Mouse (Mus musculus) urinary bladder, adult 2 months (tissue): ENCODE measurements around the gene Hacd1. TPM values are rescaled to one million over a fixed set of nuclear protein-coding genes. Genes with fewer than 3 reads are reported as not detected.
A peak's percentile ranks its signal among the peaks of the same experiment; 100 is the strongest.
"Not testable (repeated sequence)": the region's sequence is repeated elsewhere in the genome, so short reads cannot be mapped to it uniquely, and the experiment has no call there.

Experiments used
- DNase-seq: peaks from one replicate; pipeline ENCODE4 v3.0.0; 2022; ENCODE audit warnings: low spot score
- polyA plus RNA-seq: library from polyadenylated mRNA; depleted of rRNA; stranded (reverse); fragments of >200 nt; gene quantifications from 2 replicates; pipeline ENCODE4 v1.2.3, GENCODE M21; 2012; rRNA removed

Gene Hacd1
- 137 and 148 TPM in 2 replicates for polyA plus RNA-seq

DNA sequence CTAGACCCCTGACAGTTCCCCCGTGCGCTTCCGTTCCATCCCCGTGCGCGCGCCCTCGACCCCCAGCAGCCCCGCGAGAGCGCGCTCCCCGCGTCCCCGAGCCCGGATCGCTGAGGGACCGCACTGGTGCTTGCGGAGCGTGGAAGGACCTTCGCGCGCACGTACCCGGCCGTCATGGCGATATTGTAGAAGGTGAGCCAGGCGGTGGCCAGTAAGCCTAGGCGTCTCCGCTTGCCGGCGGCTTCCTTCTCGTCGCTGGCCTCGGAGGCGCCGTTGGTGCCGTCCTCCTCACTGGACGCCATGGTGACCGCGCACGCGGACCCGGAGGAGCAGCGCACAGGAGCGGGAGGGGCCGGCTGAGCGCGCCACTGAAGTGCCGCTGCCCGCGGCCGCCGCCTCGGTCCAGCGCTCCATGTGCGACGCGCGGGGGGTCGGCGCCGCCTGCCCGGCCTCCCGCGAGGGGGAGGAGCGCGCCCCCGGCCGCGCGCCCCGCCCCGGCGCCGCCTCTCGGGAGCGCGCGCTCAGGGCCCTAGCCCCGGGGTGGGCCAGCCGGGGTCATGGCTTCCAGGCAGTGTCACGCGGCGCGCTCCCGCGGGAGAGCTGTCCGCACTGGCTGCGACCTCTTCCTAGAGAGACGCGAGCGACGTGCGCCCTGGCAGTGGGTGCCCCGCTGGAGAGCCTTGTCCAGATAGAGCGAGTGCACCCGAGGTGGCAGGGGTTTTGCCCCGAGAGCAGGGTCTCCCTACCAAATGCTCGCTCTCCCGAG is at the start of gene Hacd1:
TSS of gene Hacd1 (minus strand) at position 570 of the 766 bp plus-strand sequence.
- DNase-seq: peak; percentile 61

DNA sequence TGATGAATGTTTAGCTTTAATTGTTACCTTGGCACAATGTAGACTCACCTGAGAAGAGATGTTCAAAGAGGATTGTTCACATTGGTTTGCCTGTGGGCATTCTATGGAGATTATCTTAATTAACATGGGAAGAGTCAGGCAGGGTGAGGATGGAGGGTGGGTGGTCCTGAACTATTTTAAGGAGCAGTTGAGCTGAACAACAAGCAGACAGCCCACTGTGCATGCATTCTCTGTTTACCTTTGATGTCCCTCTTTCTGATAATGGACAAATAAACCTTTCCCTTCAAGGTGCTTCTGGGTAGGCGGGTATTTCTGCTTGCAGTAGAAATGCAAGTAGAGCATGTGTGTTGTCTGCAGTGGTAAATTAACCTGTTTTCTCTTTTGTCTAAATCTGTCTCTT is 48.0 kb upstream of the Hacd1 start:
- DNase-seq: no peak

DNA sequence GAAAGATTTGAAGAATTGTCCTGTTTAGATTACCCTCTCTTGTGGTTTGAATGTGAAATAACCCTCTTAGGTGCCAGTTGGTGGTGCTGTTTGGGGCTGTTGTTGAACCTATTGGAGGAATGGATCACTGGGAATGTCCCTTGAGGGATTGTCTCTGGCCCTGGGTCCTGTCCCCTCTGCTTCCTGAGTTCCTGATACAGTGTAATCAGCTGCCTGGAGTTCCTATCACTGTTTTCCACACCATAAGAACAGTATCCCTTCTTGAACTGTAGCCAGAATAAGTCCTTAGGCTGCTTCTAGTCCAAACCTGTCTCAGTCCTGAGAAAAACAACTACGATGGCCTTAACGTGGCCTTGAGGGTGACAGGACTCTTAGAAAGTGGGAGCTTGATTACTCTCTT is 46.7 kb upstream of the Hacd1 start:
- DNase-seq: no peak

DNA sequence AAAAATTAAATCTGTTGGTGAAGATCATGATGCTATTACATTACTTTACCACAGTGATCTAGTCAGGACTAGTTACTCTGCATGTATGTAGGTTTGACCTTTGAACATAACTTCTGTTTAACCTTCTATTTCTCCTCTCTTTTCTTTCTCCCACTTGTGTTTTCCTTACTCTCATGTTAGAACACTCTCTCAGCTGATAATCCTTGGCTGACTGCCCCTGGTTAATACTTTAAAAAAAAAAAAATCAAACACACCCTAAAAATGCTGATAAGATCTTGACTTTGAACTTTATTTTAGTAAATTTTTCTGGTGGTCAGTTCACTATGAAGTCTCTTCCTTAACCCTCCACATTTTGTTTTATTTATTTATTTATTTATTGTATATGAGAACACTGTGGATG is 44.6 kb upstream of the Hacd1 start:
- no peak for DNase-seq

DNA sequence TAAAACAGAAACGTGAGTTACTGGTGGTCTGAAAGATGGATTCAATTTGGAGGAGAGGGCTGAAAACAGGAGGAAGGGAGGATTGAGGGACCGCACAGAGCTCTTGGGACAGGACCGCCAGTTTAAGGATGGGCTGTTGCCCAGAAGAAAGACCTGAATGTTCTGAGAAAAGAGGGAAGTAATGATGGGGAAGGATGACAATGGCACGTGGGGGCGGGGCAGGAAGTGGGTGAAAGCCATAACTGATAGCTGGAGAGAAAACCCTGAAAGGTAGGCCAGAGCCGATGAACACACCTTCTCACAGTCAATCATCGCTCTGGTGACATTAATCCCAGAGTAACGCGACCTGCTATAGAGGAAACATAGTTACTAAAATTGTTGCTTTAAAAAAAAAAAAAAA is 22.6 kb upstream of the Hacd1 start:
- not testable (repeated sequence) for DNase-seq

DNA sequence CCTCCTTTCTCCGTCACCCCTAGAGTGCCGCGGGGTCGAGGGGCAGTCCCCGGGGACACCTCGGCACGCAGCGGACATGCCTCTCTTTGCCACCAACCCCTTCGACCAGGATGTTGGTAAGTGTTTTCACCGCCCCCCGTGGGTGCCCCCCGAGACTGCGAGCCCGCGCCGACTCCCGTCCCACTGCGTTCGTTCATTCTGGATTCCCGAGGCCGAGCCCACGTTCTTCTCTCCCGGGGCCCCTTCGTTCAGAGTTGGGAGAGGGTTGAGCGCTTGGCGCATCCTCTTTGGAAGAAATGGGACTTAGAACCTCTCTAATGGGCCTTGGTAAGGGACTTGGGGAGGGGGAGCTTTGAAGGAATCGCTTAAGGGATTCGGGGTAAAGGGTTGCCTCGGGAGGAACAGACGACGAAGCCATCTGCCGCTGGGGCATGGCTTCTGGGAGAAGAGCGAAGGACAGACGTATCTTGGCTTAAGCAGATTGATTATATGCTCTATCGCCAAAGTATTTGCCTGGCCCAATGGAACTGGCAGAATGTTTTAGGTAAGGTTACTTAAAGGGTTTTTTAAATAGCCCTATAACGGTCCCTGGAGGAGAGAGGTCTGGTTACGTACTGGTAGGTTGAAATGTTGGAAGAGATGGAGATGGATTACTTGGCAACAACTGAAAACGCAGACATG is 18.4 kb upstream of the Hacd1 start:
- DNase-seq: no peak

DNA sequence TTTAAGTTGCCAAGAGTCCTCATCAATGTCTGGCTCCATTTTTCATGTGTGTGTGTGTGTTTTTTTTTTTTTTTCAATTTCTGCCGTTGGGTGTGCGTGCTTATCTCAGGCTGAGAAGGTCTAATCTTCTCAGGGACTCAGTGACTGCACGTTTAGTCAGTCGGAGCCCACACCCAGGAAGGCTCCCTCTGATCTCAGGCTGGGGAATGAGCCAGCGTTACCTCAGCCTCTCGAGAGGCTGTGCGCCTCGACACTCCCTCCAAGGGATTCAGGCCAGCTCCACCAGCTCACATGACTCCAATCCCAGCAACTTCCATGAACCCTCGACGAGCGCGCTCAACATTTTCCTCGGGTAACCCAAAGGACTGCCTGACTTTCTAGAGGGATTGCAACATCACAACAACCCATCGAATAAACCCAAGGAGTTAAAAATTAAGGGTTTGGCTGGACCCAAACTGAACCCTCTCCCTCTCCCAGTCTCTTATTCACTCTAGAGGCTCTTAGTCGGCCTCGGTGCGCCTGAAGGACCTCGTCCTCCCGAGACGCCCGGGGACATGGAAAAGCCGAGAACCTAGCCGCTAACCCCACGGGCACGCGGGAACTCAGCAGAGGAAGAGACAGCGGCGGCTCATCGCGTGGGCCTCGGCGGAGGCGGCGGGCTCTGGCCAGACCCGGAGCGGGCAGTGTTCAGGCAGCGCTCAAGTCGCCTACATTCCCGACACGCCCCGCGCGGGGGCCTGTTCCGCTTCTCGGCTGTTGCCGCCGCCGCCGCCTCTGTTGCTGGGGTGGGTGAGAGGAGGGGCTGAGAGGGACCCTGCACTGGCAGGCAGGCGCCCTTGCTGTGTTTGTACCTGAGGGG is 17.7 kb upstream of the Hacd1 start, which contains the start of gene Stam:
TSS of gene Stam (plus strand) at position 737 of the 859 bp plus-strand sequence.
- peak; percentile 93 for DNase-seq

DNA sequence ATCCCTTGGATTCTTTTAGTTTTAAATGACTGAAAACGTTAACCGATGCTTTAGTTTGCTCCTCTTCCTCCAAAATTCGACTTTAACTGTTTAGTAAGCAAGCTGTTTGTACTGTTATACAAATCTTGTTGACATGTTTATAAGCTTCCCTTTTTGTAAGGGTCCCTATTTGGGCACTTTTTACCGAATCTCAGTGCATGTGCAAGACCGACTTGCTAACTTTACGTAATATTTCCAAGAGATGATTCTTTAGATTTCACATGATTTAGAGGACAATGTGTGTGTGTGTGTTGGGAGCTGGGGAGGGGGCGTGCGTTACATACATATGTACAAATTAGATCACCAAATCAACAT is 17.1 kb upstream of the Hacd1 start:
- DNase-seq: no peak

DNA sequence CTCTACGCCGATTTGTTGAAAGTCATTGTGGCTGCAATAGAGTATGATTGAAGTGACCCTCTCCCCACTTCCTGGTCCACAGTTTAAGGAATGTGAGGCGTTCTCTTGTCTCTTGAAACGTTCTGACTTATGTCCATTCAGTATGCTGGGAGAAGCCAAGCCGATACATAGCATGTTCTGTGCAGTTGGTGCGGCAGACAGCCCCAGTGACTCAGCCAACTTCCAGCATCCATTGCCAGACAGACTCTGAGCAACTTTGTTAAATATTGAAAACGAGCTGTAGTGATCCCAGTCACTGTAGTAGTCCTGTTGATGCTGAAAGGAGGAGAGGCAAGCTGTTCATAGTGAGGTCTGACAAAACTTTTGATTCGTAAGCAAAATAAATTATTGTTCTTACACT is 14.5 kb upstream of the Hacd1 start:
- DNase-seq: no peak

DNA sequence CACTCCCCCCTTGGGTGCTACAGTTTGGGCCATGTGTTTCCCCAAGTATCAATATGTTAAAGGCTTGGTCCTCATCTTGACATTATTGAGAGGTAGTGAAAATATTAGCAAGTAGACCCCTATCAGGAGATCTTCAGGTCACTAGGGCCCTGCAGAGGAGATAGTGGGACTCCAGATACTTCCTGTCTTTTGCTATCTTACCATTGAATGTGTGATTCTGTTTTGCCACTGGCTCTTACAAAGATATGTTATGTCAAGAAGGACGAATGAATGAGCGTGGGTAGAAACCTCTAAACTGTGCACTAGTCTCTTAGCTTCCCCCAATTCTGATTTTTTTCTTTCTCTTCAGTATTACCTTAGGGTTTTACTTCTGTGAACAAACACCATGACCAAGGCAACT is 13.1 kb upstream of the Hacd1 start:
- DNase-seq: no peak

DNA sequence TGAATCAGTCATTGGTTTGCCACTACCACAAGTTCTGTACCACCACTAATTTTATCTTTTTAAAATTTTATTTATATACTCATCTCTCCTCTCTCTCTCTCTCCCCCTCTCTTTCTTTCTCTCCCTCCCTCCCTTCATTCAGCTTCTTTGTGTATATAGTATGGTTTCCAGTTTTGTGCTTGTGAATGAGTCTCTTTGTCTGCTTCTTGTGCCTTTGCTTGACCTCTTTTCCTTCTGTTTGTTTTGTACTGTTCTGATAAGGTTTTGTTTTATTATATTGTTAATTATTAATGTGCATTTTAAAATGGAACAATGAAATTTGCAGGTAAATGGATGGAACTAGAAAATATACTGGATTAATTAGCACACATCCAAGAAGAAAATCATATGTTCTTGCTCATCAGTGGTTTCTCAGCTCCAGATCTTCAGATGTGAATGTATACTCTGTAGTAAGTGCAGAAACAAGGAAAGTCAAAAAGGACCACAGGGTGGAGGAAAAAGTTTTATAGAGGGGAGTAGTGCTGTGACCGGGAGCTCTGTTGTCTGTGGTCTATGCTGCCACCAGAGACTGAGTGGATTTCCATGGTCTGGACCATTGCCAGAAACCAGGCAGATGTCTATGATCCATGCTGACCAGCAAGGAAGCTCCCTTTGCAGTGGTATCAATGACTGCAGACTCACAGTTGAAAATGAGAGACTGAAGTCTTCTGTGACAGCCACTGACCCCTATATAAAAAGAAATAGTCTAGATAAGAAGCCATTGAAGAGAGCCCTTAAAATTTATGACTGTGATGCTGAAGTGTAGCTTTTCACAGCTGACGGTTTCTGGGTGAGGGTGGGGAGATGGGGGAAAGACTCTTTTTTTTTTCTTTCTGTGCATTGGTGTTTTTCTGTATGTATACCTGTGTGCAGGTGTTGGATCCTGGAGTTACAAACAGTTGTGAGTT is 10.0 kb upstream of the Hacd1 start:
- DNase-seq: no peak

DNA sequence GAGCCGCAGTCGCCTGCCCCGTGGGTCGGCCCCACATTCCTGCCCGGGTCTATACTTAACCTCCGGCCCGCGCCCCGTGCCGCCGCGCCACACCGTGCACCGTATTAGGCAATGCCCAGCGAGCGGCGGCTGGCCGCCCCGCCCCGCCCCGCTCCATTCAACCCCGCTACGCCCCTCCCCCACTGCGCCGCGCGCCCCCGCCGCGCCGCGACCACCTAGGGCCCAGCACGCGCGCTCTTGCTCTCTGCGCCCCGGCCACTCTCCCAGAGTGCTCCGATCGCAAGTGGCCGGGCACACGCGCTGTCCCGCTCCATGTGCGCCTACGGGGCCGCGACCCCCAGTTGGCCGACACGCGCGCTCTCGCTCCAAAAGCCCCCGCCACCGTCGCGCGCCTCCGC is 768 bp downstream of the Hacd1 start:
- peak; percentile 60 for DNase-seq

DNA sequence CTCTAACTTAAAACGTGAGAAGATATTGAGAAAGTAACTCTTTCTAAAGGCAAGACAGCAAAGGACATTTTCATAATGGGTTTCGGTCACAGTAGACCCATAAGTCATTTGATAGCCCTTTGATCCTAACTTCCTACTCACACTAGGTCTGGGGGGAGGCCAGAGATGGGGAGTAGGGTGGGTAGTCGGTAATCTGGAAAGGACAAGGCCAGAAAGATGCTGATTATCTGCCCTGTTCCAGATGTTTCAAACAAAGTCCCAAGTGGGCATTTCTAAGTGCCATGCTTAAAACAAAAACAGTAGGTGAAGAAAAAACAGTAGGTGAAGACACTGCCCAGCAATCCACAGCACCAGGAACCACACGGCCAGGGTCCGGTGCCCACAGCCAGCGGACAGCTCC is 1.2 kb downstream of the Hacd1 start:
- DNase-seq: no peak

DNA sequence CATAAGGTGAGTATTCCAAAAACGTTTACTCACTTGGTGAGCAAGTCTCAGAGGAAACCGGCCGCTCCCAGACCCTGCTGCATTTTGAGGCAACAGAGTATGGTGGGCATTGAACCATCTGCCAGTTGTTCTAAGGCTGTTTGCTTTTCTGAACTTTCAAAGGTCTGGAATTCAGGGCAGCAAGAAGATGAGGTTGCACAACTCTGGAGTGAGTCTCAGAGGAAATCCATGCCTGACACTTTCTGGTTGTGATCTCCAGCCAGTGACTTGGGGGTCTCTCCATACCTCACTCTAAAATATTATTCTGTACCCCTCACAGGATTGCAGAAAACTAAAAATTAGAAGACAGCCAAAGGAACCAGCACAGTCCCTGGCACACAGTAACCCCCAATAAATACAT is 1.8 kb downstream of the Hacd1 start:
- DNase-seq: no peak

DNA sequence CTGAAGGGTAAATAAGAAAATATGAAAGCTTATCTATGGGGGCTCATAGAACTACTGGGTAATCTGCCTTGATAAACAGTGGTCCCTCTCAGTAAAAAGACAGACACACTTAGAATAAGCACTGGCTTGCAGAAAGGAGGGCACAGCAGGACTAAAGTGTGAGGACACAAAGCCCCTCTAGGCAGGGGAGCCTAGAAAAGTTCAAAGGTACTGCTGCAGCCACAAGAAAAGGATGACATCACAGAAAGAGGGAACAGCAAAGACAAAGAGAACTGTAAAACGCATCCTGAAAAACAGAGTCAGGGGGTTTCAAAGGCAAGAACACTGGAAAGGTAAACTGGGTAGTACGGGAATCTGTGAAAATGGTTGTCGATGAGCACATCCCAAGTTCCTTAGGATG is 2.3 kb downstream of the Hacd1 start:
- no peak for DNase-seq

DNA sequence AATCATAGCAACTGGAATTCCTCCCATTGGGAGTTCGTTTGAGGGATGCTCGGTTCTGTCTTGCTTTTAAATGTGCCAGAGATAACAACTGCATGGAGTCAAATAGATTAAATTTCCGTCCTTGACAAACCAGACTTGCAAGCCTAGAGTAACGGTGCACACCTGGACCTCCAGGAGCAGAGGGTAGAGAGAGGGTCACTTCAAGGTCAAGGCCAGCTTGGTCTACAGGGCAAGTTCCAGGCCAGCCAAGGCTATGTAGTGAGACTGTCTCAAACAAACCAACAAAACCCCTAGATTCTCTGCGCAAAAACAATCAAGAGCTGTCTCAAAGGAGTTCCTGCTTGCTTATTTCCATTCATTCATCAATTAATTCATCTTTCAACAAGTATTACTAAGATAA is 7.1 kb downstream of the Hacd1 start:
- no peak for DNase-seq

DNA sequence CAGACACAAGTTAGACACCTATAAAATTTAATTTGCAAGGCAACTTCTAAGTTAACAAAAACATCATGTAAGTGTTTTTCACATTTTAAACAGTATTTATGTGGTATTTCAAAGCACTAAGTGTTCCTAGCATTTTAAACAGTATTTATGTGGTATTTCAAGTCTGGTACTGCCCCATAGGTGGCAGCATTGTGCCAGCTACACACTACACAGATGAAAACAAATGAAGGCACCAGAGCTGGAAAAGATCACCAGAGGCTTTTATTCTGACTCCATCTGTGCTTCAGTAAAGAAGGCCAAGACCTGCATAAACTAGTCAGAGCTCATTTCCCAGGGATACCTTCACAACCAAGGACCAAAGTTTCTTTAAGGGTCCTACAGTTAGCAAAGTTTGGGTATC is 7.6 kb downstream of the Hacd1 start:
- no peak for DNase-seq

DNA sequence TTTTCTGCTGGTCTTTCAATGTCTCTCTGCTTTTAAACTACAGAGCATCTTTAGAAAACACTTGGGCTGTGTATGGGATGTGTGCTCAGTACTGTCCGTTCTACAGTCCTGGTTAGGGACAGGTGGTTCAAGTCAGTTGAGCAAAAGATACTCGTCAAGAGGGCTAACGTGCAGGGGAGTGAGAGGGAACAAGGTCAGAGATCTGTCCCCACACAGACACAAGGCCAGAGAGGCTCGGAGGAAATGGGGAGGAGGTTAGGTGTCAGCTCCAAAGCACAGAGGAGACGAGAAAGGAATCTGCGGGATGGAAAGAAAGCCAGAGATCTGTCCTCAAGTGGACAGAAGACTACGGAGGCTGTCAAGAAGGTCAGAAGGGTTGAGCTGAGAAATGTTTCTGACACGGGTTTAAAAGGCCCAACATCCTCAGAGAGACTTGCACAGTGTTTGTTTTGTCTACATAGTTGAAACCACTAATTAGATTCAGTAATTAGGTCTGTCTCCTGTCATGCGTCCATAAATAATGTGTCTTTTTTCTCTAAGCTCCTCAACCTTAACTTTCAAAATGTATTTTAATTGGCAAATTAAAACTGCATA is 12.3 kb downstream of the Hacd1 start:
- DNase-seq: no peak

DNA sequence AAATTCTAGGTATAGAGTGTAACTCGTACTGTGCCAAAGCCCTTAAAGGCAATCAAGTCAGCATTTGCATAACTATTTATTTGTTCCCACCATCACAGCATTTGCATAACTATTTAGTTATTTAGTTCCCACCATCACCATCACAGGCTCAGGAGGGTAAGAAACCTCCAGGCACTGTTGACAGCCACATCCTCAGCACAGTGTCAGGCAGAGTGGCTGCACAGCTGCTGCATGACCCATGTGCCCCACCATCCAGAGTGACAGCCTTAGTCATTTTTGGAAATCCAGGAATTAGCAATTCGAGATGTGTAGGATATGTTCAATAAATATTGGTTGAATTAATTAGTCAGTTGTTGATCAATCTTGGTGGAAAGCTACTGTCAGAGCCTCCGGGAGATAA is 12.9 kb downstream of the Hacd1 start:
- DNase-seq: no peak

DNA sequence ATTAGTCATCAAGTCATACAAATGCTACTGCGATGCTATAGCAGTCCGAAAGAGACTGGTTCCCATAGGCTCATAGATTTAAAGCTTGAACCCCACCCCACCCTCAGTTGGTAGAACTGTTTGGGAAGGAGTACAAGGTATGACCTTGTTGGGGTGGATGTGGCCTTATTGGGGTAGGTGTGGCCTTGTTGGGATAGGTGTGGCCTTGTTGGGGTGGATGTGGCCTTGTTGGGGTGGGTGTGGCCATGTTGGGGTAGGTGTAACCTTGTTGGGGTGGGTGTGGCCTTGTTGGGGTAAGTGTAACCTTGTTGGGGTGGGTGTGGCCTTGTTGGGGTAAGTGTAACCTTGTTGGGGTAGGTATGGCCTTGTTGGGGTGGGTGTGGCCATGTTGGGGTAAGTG is 14.7 kb downstream of the Hacd1 start:
- no peak for DNase-seq

DNA sequence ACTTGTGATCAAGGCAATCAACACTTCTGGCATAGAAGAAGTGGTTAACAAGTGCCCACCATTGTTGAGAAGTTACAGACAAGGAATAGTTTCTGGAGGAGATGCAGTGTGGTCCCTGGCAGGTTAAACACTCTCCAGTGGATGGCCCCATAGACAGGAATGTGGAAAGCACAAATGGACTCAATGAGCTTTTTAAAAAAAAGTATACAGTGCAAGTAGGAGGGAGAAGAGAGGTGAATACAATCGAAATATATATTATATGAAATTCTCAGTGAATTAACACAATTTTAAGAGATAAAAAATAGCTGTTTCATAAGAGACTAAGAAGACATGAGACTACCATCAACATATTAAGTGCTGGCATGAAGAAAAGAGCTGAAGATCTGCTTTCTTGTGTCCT is 36.7 kb downstream of the Hacd1 start:
- no peak for DNase-seq
